Mouse (Mus musculus) adrenal gland, postnatal 36 days (tissue): ENCODE results near the gene Spp1. TPM values are rescaled to one million over a fixed set of nuclear protein-coding genes. Genes with fewer than 3 reads are reported as not detected.
"Not testable (repeated sequence)": the region's sequence is repeated elsewhere in the genome, so short reads cannot be mapped to it uniquely, and the experiment has no call there.

Experiments
- DNase-seq, 2 experiments: peaks; one replicate each; pipeline ENCODE4 v3.0.0; 2021; ENCODE audit warnings: mixed read lengths in 1 of 2
- total RNA-seq, 2 experiments: library from RNA; stranded (reverse); gene quantifications; 2 replicates each; pipeline ENCODE4 v1.2.3; 2021

Spp1 gene
- total RNA-seq, 2 experiments from 2014 or later, result 126 to 196 TPM

- DNase-seq, result peak; percentile 30 to 34
Observed at GRCm38 (mm10) chr5:104433968-104434565, 851 bp upstream of the Spp1 start.

- DNase-seq, result peak; percentile 30 to 43
Observed at GRCm38 (mm10) chr5:104436406-104437076, 1.6 kb downstream of the Spp1 start.

- no peak for DNase-seq
Observed at GRCm38 (mm10) chr5:104442396-104442795, 7.5 kb downstream of the Spp1 start.

GRCm38 (mm10) chr5:104442850-104443249, 7.9 kb downstream of the Spp1 start:
- no peak for DNase-seq

GRCm38 (mm10) chr5:104446156-104446555, 11.2 kb downstream of the Spp1 start:
- peak; percentile 81 for DNase-seq

- DNase-seq, result not testable (repeated sequence)
Observed at GRCm38 (mm10) chr5:104448346-104448745, 13.4 kb downstream of the Spp1 start.

GRCm38 (mm10) chr5:104449491-104449890, 14.6 kb downstream of the Spp1 start:
- DNase-seq, result no peak

- peak; percentile 31 to 37 for DNase-seq
Observed at GRCm38 (mm10) chr5:104453075-104453474, 18.2 kb downstream of the Spp1 start.

GRCm38 (mm10) chr5:104454564-104454963, 19.6 kb downstream of the Spp1 start:
- no peak for DNase-seq

GRCm38 (mm10) chr5:104458832-104459705, 24.2 kb downstream of the Spp1 start, which contains the start of gene Pkd2:
TSS of gene Pkd2 (plus strand) at chr5:104459450.
- peak; percentile 90 to 94 for DNase-seq

GRCm38 (mm10) chr5:104459706-104460455, 25.0 kb downstream of the Spp1 start:
- DNase-seq, result peak; percentile 61 to 66

- no peak for DNase-seq
Observed at GRCm38 (mm10) chr5:104460456-104460838, 25.5 kb downstream of the Spp1 start.

GRCm38 (mm10) chr5:104460856-104461255, 25.9 kb downstream of the Spp1 start:
- DNase-seq, result no peak

GRCm38 (mm10) chr5:104465279-104465678, 30.4 kb downstream of the Spp1 start:
- peak; percentile 67 for DNase-seq

- peak; percentile 49 for DNase-seq
Observed at GRCm38 (mm10) chr5:104465731-104466130, 30.8 kb downstream of the Spp1 start.

- DNase-seq, result no peak
Observed at GRCm38 (mm10) chr5:104466816-104467215, 31.9 kb downstream of the Spp1 start.

- no peak for DNase-seq
Observed at GRCm38 (mm10) chr5:104468586-104468985, 33.7 kb downstream of the Spp1 start.

- DNase-seq, result peak; percentile 45 to 55
Observed at GRCm38 (mm10) chr5:104470981-104471391, 36.1 kb downstream of the Spp1 start.

- peak in 1 of 2 experiments; percentile 35 for DNase-seq
Observed at GRCm38 (mm10) chr5:104472371-104472770, 37.5 kb downstream of the Spp1 start.

GRCm38 (mm10) chr5:104480367-104480766, 45.4 kb downstream of the Spp1 start:
- no peak for DNase-seq

- no peak for DNase-seq
Observed at GRCm38 (mm10) chr5:104482856-104483255, 47.9 kb downstream of the Spp1 start.
